In the genomic region with DNA sequence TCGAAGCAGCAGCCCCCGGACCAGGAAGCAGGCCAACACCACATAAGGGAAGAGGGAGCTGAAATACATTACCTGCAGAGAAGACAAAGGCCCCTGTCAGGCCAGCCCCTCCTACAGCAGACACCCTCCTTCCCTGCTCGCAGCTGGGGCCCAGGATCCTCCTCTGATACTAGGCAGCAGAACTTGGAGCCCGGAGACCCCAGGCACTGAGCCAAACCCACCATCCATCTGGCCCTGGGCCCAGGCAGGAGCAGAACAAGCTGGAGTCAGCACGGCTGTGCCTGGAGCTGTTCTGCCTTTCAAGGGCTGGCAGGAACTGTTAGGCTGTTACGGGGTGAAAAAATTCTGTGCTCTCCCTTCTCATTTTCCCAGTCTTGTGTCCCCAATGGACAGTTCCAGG, we compare ENCODE assay signal across 9 mouse cellular contexts. TPM values are rescaled to one million over a fixed set of nuclear protein-coding genes. Genes with fewer than 3 reads are reported as not detected.
DNase-seq lines count a peak whose midpoint lies in the region; ATAC-seq lines count a peak whose summit lies in the region.
"Had no signal": no experiment of that assay in that cellular context is flagged by ENCODE, and none has a peak within 500 bp of the region (broad histone marks: within the 10 kb centered on the region; RNA-seq: fewer than 3 reads in every experiment).

No protein-coding gene starts in this region.

- DNase-seq in embryonic facial prominence, embryonic 10.5 days (ENCODE audit: low spot score): no peak
- peak; percentile 38 for DNase-seq in 3T3-L1 (ENCODE audit: low read depth, low spot score)
- DNase-seq in fibroblast of lung, adult 2 months (ENCODE audit: low read depth): peak; percentile 23
- DNase-seq in right cerebral cortex, postnatal 36 days (ENCODE audit: low spot score in 2 of 2): peak; percentile 64 to 69
- DNase-seq in spleen, postnatal 36 days (ENCODE audit: low spot score in 2 of 2): no peak

- no peak overlapping the region for H3K4me2 ChIP-seq in embryonic facial prominence, embryonic 12.5 days (replicated peaks)
- H3K4me2 ChIP-seq in hindbrain, embryonic 16.5 days (ENCODE audit: low read length): no peak overlapping the region
- peak overlapping the region; percentile 3; the same call in 1 of the 2 replicates for H3K4me2 ChIP-seq in limb, embryonic 13.5 days (replicated peaks)

- H3K4me1 ChIP-seq in embryonic facial prominence, embryonic 12.5 days: peaks cover 10% of the 10 kb centered on the region; the same call in 1 of the 2 replicates
- no peaks in the 10 kb centered on the region for H3K4me1 ChIP-seq in embryonic facial prominence, embryonic 10.5 days
- H3K4me1 ChIP-seq in hindbrain, embryonic 16.5 days (ENCODE audit: control insufficient read depth, insufficient read depth, low read depth, low read length): peaks cover 25% of the 10 kb centered on the region
- H3K4me1 ChIP-seq in limb, embryonic 13.5 days: peaks cover 18% of the 10 kb centered on the region

- 38% methylated on average over 6 of the region's 6 CpGs for WGBS in embryonic facial prominence, embryonic 12.5 days
- WGBS in embryonic facial prominence, embryonic 10.5 days: 67% methylated on average over 6 of the region's 6 CpGs
- WGBS in hindbrain, embryonic 16.5 days: 28% methylated on average over 6 of the region's 6 CpGs
- 26% methylated on average over 6 of the region's 6 CpGs for WGBS in limb, embryonic 13.5 days

- peak overlapping the region; percentile 74 for H3K27ac ChIP-seq in embryonic facial prominence, embryonic 12.5 days
- no peak overlapping the region for H3K27ac ChIP-seq in embryonic facial prominence, embryonic 10.5 days (replicated peaks)
- peak overlapping the region; percentile 76 for H3K27ac ChIP-seq in hindbrain, embryonic 16.5 days (ENCODE audit: low read depth, low read length)
- peak overlapping the region; percentile 70; the same call in 1 of the 2 replicates for H3K27ac ChIP-seq in limb, embryonic 13.5 days

- H3K9ac ChIP-seq in embryonic facial prominence, embryonic 12.5 days: no peak overlapping the region
- peak overlapping the region; percentile 13; the same call in 1 of the 2 replicates for H3K9ac ChIP-seq in hindbrain, embryonic 16.5 days (ENCODE audit: low read depth, low read length)
- H3K9ac ChIP-seq in limb, embryonic 13.5 days: no peak overlapping the region

- H3K27me3 ChIP-seq in embryonic facial prominence, embryonic 12.5 days: no peaks in the 10 kb centered on the region
- H3K27me3 ChIP-seq in embryonic facial prominence, embryonic 10.5 days (replicated peaks; ENCODE audit: low read depth, poor library complexity, severe bottlenecking): no peaks in the 10 kb centered on the region
- no peaks in the 10 kb centered on the region for H3K27me3 ChIP-seq in hindbrain, embryonic 16.5 days (replicated peaks; ENCODE audit: control insufficient read depth, insufficient read depth, low read length)
- no peaks in the 10 kb centered on the region for H3K27me3 ChIP-seq in limb, embryonic 13.5 days

- no peaks in the 10 kb centered on the region for H3K9me3 ChIP-seq in embryonic facial prominence, embryonic 12.5 days
- H3K9me3 ChIP-seq in embryonic facial prominence, embryonic 10.5 days: no peaks in the 10 kb centered on the region
- no peaks in the 10 kb centered on the region for H3K9me3 ChIP-seq in hindbrain, embryonic 16.5 days (ENCODE audit: control insufficient read depth, low read length)
- no peaks in the 10 kb centered on the region for H3K9me3 ChIP-seq in limb, embryonic 13.5 days

- H3K4me3 ChIP-seq in embryonic facial prominence, embryonic 12.5 days: no peak overlapping the region
- no peak overlapping the region for H3K4me3 ChIP-seq in embryonic facial prominence, embryonic 10.5 days
- H3K4me3 ChIP-seq in hindbrain, embryonic 16.5 days (ENCODE audit: low read length): no peak overlapping the region
- no peak overlapping the region for H3K4me3 ChIP-seq in limb, embryonic 13.5 days

- ATAC-seq in embryonic facial prominence, embryonic 12.5 days (ENCODE audit: insufficient number of reproducible peaks, insufficient read depth, low FRiP score, low TSS enrichment): peak; percentile 79
- peak; percentile 89 for ATAC-seq in hindbrain, embryonic 16.5 days
- ATAC-seq in limb, embryonic 13.5 days (ENCODE audit: low FRiP score, low read depth): peak; percentile 86

- no peaks in the 10 kb centered on the region for H3K36me3 ChIP-seq in embryonic facial prominence, embryonic 12.5 days
- H3K36me3 ChIP-seq in embryonic facial prominence, embryonic 10.5 days (replicated peaks): no peaks in the 10 kb centered on the region; the same call in 1 of the 2 replicates
- H3K36me3 ChIP-seq in hindbrain, embryonic 16.5 days (ENCODE audit: control insufficient read depth, insufficient read depth, low read length): peaks cover 12% of the 10 kb centered on the region; the same call in 1 of the 2 replicates
- peaks cover 22% of the 10 kb centered on the region for H3K36me3 ChIP-seq in limb, embryonic 13.5 days

RNA-seq across cellular contexts. Expression of a gene that starts 26.4 kb away (rescaled TPM):
- polyA plus RNA-seq in embryonic facial prominence, embryonic 12.5 days (2016; fragmentation: Nextera tagmentation; extraction: Ambion mirVana): 7.1 and 8.0 TPM in 2 replicates
- 2.2 and 4.9 TPM in 2 replicates for polyA plus RNA-seq in embryonic facial prominence, embryonic 10.5 days (2016; fragmentation: Nextera tagmentation; extraction: Ambion mirVana)
- polyA plus RNA-seq in hindbrain, embryonic 16.5 days (2015; fragmentation: Nextera tagmentation; extraction: Ambion mirVana): 19.1 and 20.4 TPM in 2 replicates
- 5.3 and 5.9 TPM in 2 replicates for polyA plus RNA-seq in limb, embryonic 13.5 days (2015; fragmentation: Nextera tagmentation; extraction: Ambion mirVana)

RNA-seq across cellular contexts. Expression of a gene that starts 32.1 kb away (rescaled TPM):
- 0.23 TPM in 2 replicates for polyA plus RNA-seq in embryonic facial prominence, embryonic 12.5 days (2016; fragmentation: Nextera tagmentation; extraction: Ambion mirVana)
- polyA plus RNA-seq in embryonic facial prominence, embryonic 10.5 days (2016; fragmentation: Nextera tagmentation; extraction: Ambion mirVana): 0.32 and 0.33 TPM in 2 replicates
- polyA plus RNA-seq in hindbrain, embryonic 16.5 days (2015; fragmentation: Nextera tagmentation; extraction: Ambion mirVana): 8.7 and 9.7 TPM in 2 replicates
- 0.18 and 0.36 TPM in 2 replicates for polyA plus RNA-seq in limb, embryonic 13.5 days (2015; fragmentation: Nextera tagmentation; extraction: Ambion mirVana)
- polyA plus RNA-seq: C2C12 had no signal

Comparison
In these comparisons a context has a peak if more than half of its experiments do, and no peak if none do; other contexts are left out.
1. DNase-seq: peak in 3T3-L1 (single experiment), fibroblast of lung, adult 2 months (single experiment) and right cerebral cortex, postnatal 36 days (2 of 2); none in embryonic facial prominence, embryonic 10.5 days (single experiment) and spleen, postnatal 36 days (0 of 2).
2. Peak in every context shown above with its lines, with median percentiles within 50 percentile points of each other: ATAC-seq.